In the genomic region with DNA sequence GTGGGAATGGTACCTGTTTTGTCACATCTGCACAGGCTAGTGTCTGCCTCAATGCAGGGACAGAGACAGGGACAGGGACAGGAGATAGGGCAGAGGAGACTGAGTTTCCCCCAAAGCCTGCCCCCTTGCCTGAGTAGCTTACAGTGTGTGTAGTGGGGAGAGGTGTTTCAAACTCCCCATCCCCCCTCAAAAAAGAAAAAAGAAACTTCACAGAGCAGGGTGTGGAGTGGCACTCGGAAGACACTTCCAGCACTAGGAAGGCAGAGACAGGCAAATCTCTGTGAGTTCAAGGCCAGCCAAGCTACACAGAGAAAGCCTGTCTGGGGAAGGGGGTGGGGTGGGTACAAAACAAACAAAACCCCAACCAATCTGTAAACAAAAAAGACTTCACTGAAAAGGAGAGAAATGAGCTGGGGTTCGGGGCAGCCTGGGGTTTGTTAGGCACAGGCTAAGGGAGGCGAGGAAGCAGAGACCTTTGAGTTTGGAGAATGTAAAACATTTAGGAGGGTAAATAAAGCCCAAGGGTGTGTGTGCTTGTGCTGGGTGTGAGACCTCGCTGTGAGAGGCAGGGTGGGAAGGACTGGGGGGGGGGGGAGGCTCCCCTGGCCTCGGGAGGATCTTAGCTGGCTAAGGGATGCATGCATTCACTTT, we compare ENCODE assay signal across 29 mouse cellular contexts. TPM values are rescaled to one million over a fixed set of nuclear protein-coding genes. Genes with fewer than 3 reads are reported as not detected.
"Had no signal": no experiment of that assay in that cellular context is flagged by ENCODE, and none has a peak within 500 bp of the region (broad histone marks: within the 10 kb centered on the region; RNA-seq: fewer than 3 reads in every experiment).

No protein-coding gene starts in this region.

- H3K9me3 ChIP-seq: midbrain, embryonic 10.5 days; midbrain, embryonic 13.5 days; neural tube, embryonic 12.5 days; neural tube, embryonic 15.5 days had no signal

- DNase-seq: kidney, adult 2 months; kidney, postnatal 25 days; layer of hippocampus, adult 9-11 months; layer of hippocampus, postnatal 36 days; liver, postnatal 0 days; lung, embryonic 14.5 days; lung, postnatal 36 days; right cerebral cortex, adult 18-20 months; right cerebral cortex, postnatal 14 days; right cerebral cortex, postnatal 4 days; thymus, postnatal 25 days had no signal

- H3K36me3 ChIP-seq: midbrain, embryonic 10.5 days; midbrain, embryonic 13.5 days; neural tube, embryonic 12.5 days; neural tube, embryonic 15.5 days had no signal

- ATAC-seq: liver, postnatal 0 days; lung, postnatal 0 days; midbrain, embryonic 13.5 days; midbrain, embryonic 16.5 days had no signal

- H3K9ac ChIP-seq: liver, embryonic 14.5 days; liver, postnatal 0 days; lung, embryonic 14.5 days; midbrain, embryonic 13.5 days; neural tube, embryonic 12.5 days; neural tube, embryonic 15.5 days had no signal

- H3K4me2 ChIP-seq: liver, embryonic 11.5 days; lung, embryonic 14.5 days; midbrain, embryonic 13.5 days; neural tube, embryonic 12.5 days; neural tube, embryonic 15.5 days had no signal

- H3K27me3 ChIP-seq: midbrain, embryonic 13.5 days; neural tube, embryonic 12.5 days; neural tube, embryonic 15.5 days had no signal

- H3K27ac ChIP-seq: kidney, postnatal 0 days; layer of hippocampus, adult 2 months; left cerebral cortex, adult 2 months; liver, embryonic 14.5 days; midbrain, embryonic 10.5 days; midbrain, embryonic 13.5 days; neural tube, embryonic 12.5 days; neural tube, embryonic 15.5 days had no signal

- H3K4me3 ChIP-seq: layer of hippocampus, adult 2 months; left cerebral cortex, adult 2 months; megakaryocyte, embryonic 14.5 days; midbrain, embryonic 10.5 days; midbrain, embryonic 13.5 days; neural tube, embryonic 12.5 days; neural tube, embryonic 15.5 days had no signal

RNA-seq across cellular contexts. Expression of a gene that starts 8.7 kb away (rescaled TPM):
- total RNA-seq: layer of hippocampus, adult 2 months; layer of hippocampus, postnatal 36 days; left cerebral cortex, postnatal 10 days; left cerebral cortex, postnatal 36 days; monocyte, adult 5-6 weeks had no signal
- polyA plus RNA-seq: liver, embryonic 11.5 days had no signal

RNA-seq across cellular contexts. Expression of a gene that starts 11.9 kb away (rescaled TPM):
- total RNA-seq: monocyte, adult 5-6 weeks had no signal
- polyA plus RNA-seq: thymus, postnatal 0 days had no signal

RNA-seq across cellular contexts. Expression of a gene that starts 28.9 kb away (rescaled TPM):
- total RNA-seq: left cerebral cortex, postnatal 10 days; monocyte, adult 5-6 weeks had no signal
- polyA plus RNA-seq: kidney, adult 2 months; kidney, embryonic 14.5 days; large intestine, adult 2 months; liver, embryonic 11.5 days; liver, postnatal 0 days; lung, postnatal 0 days; midbrain, embryonic 16.5 days; thymus, postnatal 0 days had no signal
